Mouse (Mus musculus): ENCODE measurements around the gene Apoc1. TPM values are rescaled to one million over a fixed set of nuclear protein-coding genes. Genes with fewer than 3 reads are reported as not detected.

Gene Apoc1
- total and polyA plus RNA-seq, 3 experiments: not detected

GRCm38 (mm10) chr7:19690845-19691244 lies 1.6 kb downstream of the Apoc1 start:
- no peak overlapping the region for H3K4me2 ChIP-seq (ENCODE audit: insufficient read depth, low read depth, poor library complexity, severe bottlenecking)
- in situ Hi-C loops (cut with MboI; ENCODE audit: low pct_ligation_motif_present, low pct_unique_long_range_greater_than_20kb, low sequenced_read_pairs): no loop called here
- H3K9me3 ChIP-seq (replicated peaks; ENCODE audit: low read length): no peaks in the 10 kb centered on the region
- no peak overlapping the region for H3K4me3 ChIP-seq (replicated peaks in 1 of 3; ENCODE audit: low read depth in 2 of 3, low read length in 2 of 3, poor library complexity in 1 of 3)
- peaks cover 0 to 1% of the 10 kb centered on the region in 2 experiments for H3K36me3 ChIP-seq (replicated peaks in 1 of 2; ENCODE audit: control insufficient read depth in 1 of 2, insufficient read depth in 1 of 2, low read length in 1 of 2)
- no peak for TF ChIP-seq MAX (IDR thresholded peaks at IDR 0.05; ENCODE audit: low read length)
- no peak for TF ChIP-seq POLR2AphosphoS2 (IDR thresholded peaks at IDR 0.05; ENCODE audit: low read depth, low read length)
- no peak for TF ChIP-seq ZKSCAN1 (IDR thresholded peaks at IDR 0.05; ENCODE audit: borderline replicate concordance, low read depth, low read length)
- no peak for TF ChIP-seq ZMIZ1 (IDR thresholded peaks at IDR 0.05; ENCODE audit: low read depth, low read length)
- TF ChIP-seq ETS1 (conservative IDR thresholded peaks at IDR 0.05; ENCODE audit: low read depth, low read length): no peak
- no peak for TF ChIP-seq MEF2A (IDR thresholded peaks at IDR 0.05; ENCODE audit: borderline replicate concordance, low read depth, low read length)
- TF ChIP-seq KAT2A (IDR thresholded peaks at IDR 0.05; ENCODE audit: insufficient replicate concordance, low read length): no peak
- no peak for TF ChIP-seq PAX5 (IDR thresholded peaks at IDR 0.05; ENCODE audit: low read length)
- no peak for TF ChIP-seq NELFE (IDR thresholded peaks at IDR 0.05; ENCODE audit: low read depth, low read length)
- no peak for TF ChIP-seq HCFC1 (IDR thresholded peaks at IDR 0.05; ENCODE audit: low read depth, low read length)
- dilution Hi-C loops (cut with MboI; ENCODE audit: extremely low pct_ligation_motif_present, extremely low pct_unique_long_range_greater_than_20kb, low sequenced_read_pairs): no loop called here
- H3K27ac ChIP-seq (ENCODE audit: insufficient read depth, low read depth): no peak overlapping the region
- no peak for DNase-seq (ENCODE audit: extremely low read depth)
- no peaks in the 10 kb centered on the region for H3K79me2 ChIP-seq (replicated peaks; ENCODE audit: control insufficient read depth, extremely low read depth, insufficient read depth, poor library complexity, severe bottlenecking)
- H3K4me1 ChIP-seq (ENCODE audit: control insufficient read depth in 1 of 2, insufficient read depth in 2 of 2): peaks cover 0 to 8% of the 10 kb centered on the region in 2 experiments; a peak in 1 of 4 replicates
- no peak overlapping the region for H3K9ac ChIP-seq (ENCODE audit: insufficient read depth, low read depth)
- H3K27me3 ChIP-seq (replicated peaks): no peaks in the 10 kb centered on the region

- Histone ChIP-seq H3K4me3 (replicated peaks in 1 of 3; ENCODE audit: low read depth in 2 of 3, low read length in 2 of 3, poor library complexity in 1 of 3) (no peak overlapping the region), H3K9ac (ENCODE audit: insufficient read depth, low read depth) (no peak overlapping the region), H3K79me2 (replicated peaks; ENCODE audit: control insufficient read depth, extremely low read depth, insufficient read depth, poor library complexity, severe bottlenecking) (no peaks in the 10 kb centered on the region), H3K4me2 (ENCODE audit: insufficient read depth, low read depth, poor library complexity, severe bottlenecking) (no peak overlapping the region), H3K9me3 (replicated peaks; ENCODE audit: low read length) (no peaks in the 10 kb centered on the region), H3K27me3 (replicated peaks) (no peaks in the 10 kb centered on the region), H3K27ac (ENCODE audit: insufficient read depth, low read depth) (no peak overlapping the region), H3K4me1 (ENCODE audit: control insufficient read depth in 1 of 2, insufficient read depth in 2 of 2) (peaks cover 0 to 18% of the 10 kb centered on the region in 2 experiments; a peak in 2 of 4 replicates), H3K36me3 (replicated peaks in 1 of 2; ENCODE audit: control insufficient read depth in 1 of 2, insufficient read depth in 1 of 2, low read length in 1 of 2) (no peaks in the 10 kb centered on the region)
- DNase-seq (ENCODE audit: extremely low read depth): no peak
- in situ Hi-C loops (cut with MboI; ENCODE audit: low pct_ligation_motif_present, low pct_unique_long_range_greater_than_20kb, low sequenced_read_pairs): no loop called here
- TF ChIP-seq HCFC1 (IDR thresholded peaks at IDR 0.05; ENCODE audit: low read depth, low read length) (no peak), RCOR1 (conservative IDR thresholded peaks at IDR 0.05; ENCODE audit: low read depth, low read length) (no peak), E2F4 (IDR thresholded peaks at IDR 0.05; ENCODE audit: insufficient replicate concordance, low read depth, low read length) (no peak), USF1 (IDR thresholded peaks at IDR 0.05; ENCODE audit: low read depth, low read length) (no peak), JUN (IDR thresholded peaks at IDR 0.05; ENCODE audit: insufficient read depth, low read depth, low read length) (no peak), SIN3A (IDR thresholded peaks at IDR 0.05; ENCODE audit: low read length) (no peak), GABPA (IDR thresholded peaks at IDR 0.05; ENCODE audit: insufficient replicate concordance, low read depth, low read length) (no peak), IRF4 (IDR thresholded peaks at IDR 0.05; ENCODE audit: low read depth, low read length) (no peak), RAD21 (IDR thresholded peaks at IDR 0.05; ENCODE audit: low read depth, low read length) (no peak), ZKSCAN1 (IDR thresholded peaks at IDR 0.05; ENCODE audit: borderline replicate concordance, low read depth, low read length) (no peak), POLR2AphosphoS2 (IDR thresholded peaks at IDR 0.05; ENCODE audit: low read depth, low read length) (no peak), BHLHE40 (IDR thresholded peaks at IDR 0.05; ENCODE audit: low read depth, low read length) (no peak), PAX5 (IDR thresholded peaks at IDR 0.05; ENCODE audit: low read length) (no peak), ZC3H11A (IDR thresholded peaks at IDR 0.05; ENCODE audit: low read depth, low read length) (no peak), POLR2A (IDR thresholded peaks at IDR 0.05; ENCODE audit: low read depth, low read length) (no peak), MXI1 (IDR thresholded peaks at IDR 0.05; ENCODE audit: low read depth, low read length) (no peak), JUND (conservative IDR thresholded peaks at IDR 0.05; ENCODE audit: low read depth, low read length) (no peak), MAX (IDR thresholded peaks at IDR 0.05; ENCODE audit: low read length) (no peak), TBP (conservative IDR thresholded peaks at IDR 0.05; ENCODE audit: low read depth, low read length) (no peak)
- dilution Hi-C loops (cut with MboI; ENCODE audit: extremely low pct_ligation_motif_present, extremely low pct_unique_long_range_greater_than_20kb, low sequenced_read_pairs): no loop called here
Observed at GRCm38 (mm10) chr7:19688611-19689010, 3.8 kb downstream of the Apoc1 start.

Data from CH12.LX (cell line).